ENCODE assay signal across 8 mouse cellular contexts in the genomic region with DNA sequence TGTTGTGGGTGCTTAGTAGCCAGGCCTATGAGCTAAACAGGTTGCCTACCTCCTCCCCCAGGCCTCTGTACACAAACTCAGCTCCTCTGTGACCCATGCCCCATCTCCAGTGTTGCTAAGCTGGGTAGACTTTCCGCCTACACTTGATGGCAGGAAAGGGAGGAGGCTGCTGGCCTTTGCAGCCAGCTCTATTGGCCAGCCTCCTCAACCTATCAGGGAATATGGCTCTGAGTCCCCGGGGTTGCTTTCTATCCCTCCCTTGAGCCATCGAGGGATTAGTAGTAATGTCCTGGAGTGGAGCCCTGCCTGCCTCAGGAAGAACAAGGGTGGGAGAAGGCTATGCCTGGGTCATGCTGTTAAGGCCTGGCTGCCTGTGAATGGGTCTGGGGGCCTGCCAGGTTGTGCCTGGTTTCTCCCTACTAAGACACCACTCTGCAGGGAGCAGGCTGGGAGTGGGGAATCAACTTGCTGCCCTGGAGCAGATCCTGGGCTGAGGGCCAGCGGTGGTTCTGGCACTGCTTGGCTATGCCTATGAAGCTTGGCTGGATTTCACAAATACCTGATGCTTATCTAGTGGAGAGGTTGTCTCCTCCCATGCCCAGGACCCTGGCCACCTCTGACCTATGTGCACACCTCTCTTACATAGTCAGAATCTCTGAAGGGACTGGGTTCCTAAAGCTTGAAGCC. TPM values are rescaled to one million over a fixed set of nuclear protein-coding genes. Genes with fewer than 3 reads are reported as not detected.
DNase-seq lines count a peak whose midpoint lies in the region; ATAC-seq lines count a peak whose summit lies in the region.

No protein-coding gene starts in this region.

- no peak overlapping the region for H3K9ac ChIP-seq in heart, embryonic 12.5 days
- H3K9ac ChIP-seq in stomach, embryonic 16.5 days (ENCODE audit: low read length): 0 out of 2 replicates have a peak overlapping the region, but pooled peaks have one; percentile 40

- 59% methylated on average over 4 of the region's 4 CpGs for WGBS in heart, embryonic 12.5 days
- WGBS in stomach, embryonic 16.5 days: 62% methylated on average over 4 of the region's 4 CpGs

- no peaks in the 10 kb centered on the region for H3K27me3 ChIP-seq in heart, embryonic 12.5 days (replicated peaks)
- no peaks in the 10 kb centered on the region for H3K27me3 ChIP-seq in stomach, embryonic 16.5 days (ENCODE audit: control insufficient read depth, insufficient read depth, low read length)

- peaks cover 75% of the 10 kb centered on the region for H3K4me1 ChIP-seq in heart, embryonic 12.5 days (replicated peaks)
- H3K4me1 ChIP-seq in stomach, embryonic 16.5 days (ENCODE audit: control insufficient read depth, insufficient read depth, low read length): peaks cover 31% of the 10 kb centered on the region

- DNase-seq in cerebellum, postnatal 14 days: peak; percentile 69 to 70
- peak; percentile 47 to 48 for DNase-seq in right cerebral cortex, postnatal 10 days (ENCODE audit: low spot score in 2 of 2)
- no peak for DNase-seq in right cerebral cortex, adult 2 months (ENCODE audit: low spot score in 2 of 2)
- DNase-seq in kidney, postnatal 4 days: peak; percentile 38 to 59

- peaks cover 8% of the 10 kb centered on the region for H3K36me3 ChIP-seq in heart, embryonic 12.5 days
- no peaks in the 10 kb centered on the region for H3K36me3 ChIP-seq in stomach, embryonic 16.5 days (ENCODE audit: control insufficient read depth, insufficient read depth, low read length)

- H3K4me3 ChIP-seq in heart, embryonic 12.5 days: no peak overlapping the region
- no peak overlapping the region for H3K4me3 ChIP-seq in stomach, embryonic 16.5 days (replicated peaks; ENCODE audit: low read length)

- H3K27ac ChIP-seq in heart, embryonic 12.5 days (ENCODE audit: poor library complexity, severe bottlenecking): 0 out of 2 replicates have a peak overlapping the region, but pooled peaks have one; percentile 24
- peak overlapping the region; percentile 68; the same call in 1 of the 2 replicates for H3K27ac ChIP-seq in stomach, embryonic 16.5 days (ENCODE audit: low read length)

- ATAC-seq in cerebellum, adult (ENCODE audit: insufficient number of reproducible peaks, low FRiP score, low TSS enrichment): no peak
- no peak for ATAC-seq in heart, embryonic 12.5 days (ENCODE audit: insufficient number of reproducible peaks, low FRiP score)
- ATAC-seq in stomach, embryonic 16.5 days (ENCODE audit: insufficient read depth, low FRiP score): peak; percentile 22
- ATAC-seq in megakaryocyte-erythroid progenitor cell, adult 5-6 weeks (replicated peaks; ENCODE audit: low FRiP score, low TSS enrichment, poor library complexity, severe bottlenecking): no peak

- no peak overlapping the region for H3K4me2 ChIP-seq in heart, embryonic 12.5 days
- no peak overlapping the region for H3K4me2 ChIP-seq in stomach, embryonic 16.5 days (ENCODE audit: low read depth, low read length)

- no peaks in the 10 kb centered on the region for H3K9me3 ChIP-seq in heart, embryonic 12.5 days (replicated peaks)
- no peaks in the 10 kb centered on the region for H3K9me3 ChIP-seq in stomach, embryonic 16.5 days (replicated peaks; ENCODE audit: control insufficient read depth, low read length)

RNA-seq across cellular contexts. Expression of gene Slc12a7, which starts 40.8 kb away (rescaled TPM):
- 52.1 and 53.2 TPM in 2 replicates for polyA plus RNA-seq in heart, embryonic 12.5 days (2016; fragmentation: Nextera tagmentation; extraction: Ambion mirVana)
- 22.8 and 26.1 TPM in 2 replicates for polyA plus RNA-seq in stomach, embryonic 16.5 days (2015; fragmentation: Nextera tagmentation; extraction: Ambion mirVana)
- total RNA-seq in megakaryocyte-erythroid progenitor cell, adult 5-6 weeks (2014; fragmentation: Nextera tagmentation): 13.3 and 15.4 TPM in 2 replicates
- 2.2 and 3.5 TPM in 2 replicates for total RNA-seq in megakaryocyte-erythroid progenitor cell, adult 5-6 weeks (2017)

Comparison
In these comparisons a context has a peak if more than half of its experiments do, and no peak if none do; other contexts are left out.
1. DNase-seq: peak in cerebellum, postnatal 14 days (2 of 2), right cerebral cortex, postnatal 10 days (2 of 2) and kidney, postnatal 4 days (2 of 2); none in right cerebral cortex, adult 2 months (0 of 2).